Mouse (Mus musculus): ENCODE measurements at regions not wholly inside any gene's neighbourhood (a gene's known extent, or its start where the extent isn't known, plus 50 kb on each side); places are given as distances from the start of the nearest gene placed in this dataset.

DNA sequence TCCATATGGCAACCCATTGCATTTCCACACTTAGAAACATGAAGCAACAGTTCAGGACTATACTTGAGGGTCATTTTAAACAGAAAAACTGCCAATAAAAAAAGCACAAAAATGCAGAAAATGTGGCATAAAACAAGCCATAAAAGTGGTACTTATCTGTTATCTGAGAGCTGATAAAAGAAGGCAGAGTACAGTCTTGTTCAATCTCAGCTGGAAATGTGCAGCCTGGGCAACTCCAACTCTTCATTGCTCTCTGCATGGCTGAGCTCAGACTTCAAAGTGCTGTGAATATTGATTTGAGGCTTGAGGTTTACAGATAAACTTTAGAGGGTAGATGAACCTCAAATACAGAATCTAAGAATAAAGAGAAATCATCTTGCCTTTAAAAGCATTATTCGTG lies 151.1 kb upstream of the Lrrn1 start:
- TF ChIP-seq CTCF (IDR thresholded peaks at IDR 0.05; ENCODE audit: borderline replicate concordance, insufficient read depth, low read depth, low read length) (no peak), POLR2A (IDR thresholded peaks at IDR 0.05; ENCODE audit: borderline replicate concordance, insufficient read depth, low read length) (no peak)
